Mouse (Mus musculus) stomach, embryonic 15.5 days (tissue): ENCODE data around the gene Mcur1. TPM values are rescaled to one million over a fixed set of nuclear protein-coding genes. Genes with fewer than 3 reads are reported as not detected.
A peak's percentile ranks its signal among the peaks of the same experiment; 100 is the strongest.

Experiments used
- ATAC-seq: fragments of 200-750 bp; cut with Nextera tagmentation; 2 replicates; pipeline ENCODE4 v1.8.0; 2017; ENCODE audit warnings: low read depth, moderate number of reproducible peaks, moderate TSS enrichment; ENCODE audit not compliant: insufficient read depth, low FRiP score
- H3K27ac ChIP-seq: fragments of 300-500 bp; sonication (generic); 2 replicates; pipeline ENCODE4 v1.5.1; 2015; ENCODE audit warnings: mild to moderate bottlenecking, inconsistent platforms
- H3K27me3 ChIP-seq: fragments of 300-500 bp; sonication (generic); replicated peaks from 2 replicates; pipeline ENCODE4 v1.6.1; 2015; ENCODE audit warnings: inconsistent platforms
- H3K36me3 ChIP-seq: fragments of 300-500 bp; sonication (generic); 2 replicates; pipeline ENCODE4 v1.6.1; 2015; ENCODE audit warnings: inconsistent platforms
- H3K4me1 ChIP-seq: fragments of 300-500 bp; sonication (generic); 2 replicates; pipeline ENCODE4 v1.6.1; 2015; ENCODE audit warnings: inconsistent platforms
- H3K4me2 ChIP-seq: fragments of 300-500 bp; sonication (generic); 2 replicates; pipeline ENCODE4 v1.6.1; 2015; ENCODE audit warnings: mild to moderate bottlenecking, inconsistent platforms
- H3K4me3 ChIP-seq: fragments of 300-500 bp; sonication (generic); replicated peaks from 2 replicates; pipeline ENCODE4 v1.5.1; 2015; ENCODE audit warnings: inconsistent platforms
- H3K9ac ChIP-seq: fragments of 300-500 bp; sonication (generic); 2 replicates; pipeline ENCODE4 v1.6.1; 2015; ENCODE audit warnings: inconsistent platforms
- H3K9me3 ChIP-seq: fragments of 300-500 bp; sonication (generic); 2 replicates; pipeline ENCODE4 v1.6.1; 2016; ENCODE audit warnings: inconsistent platforms
- WGBS: fragments of 180-500 bp; shearing (Covaris S2); methylation state at CpG from one replicate; pipeline ENCODE4 v1.1.7; 2015; 5-methylcytosine and 5-hydroxymethylcytosine counted together
- polyA plus RNA-seq: library from polyadenylated mRNA; unstranded; fragments of >200 nt; fragmentation: Nextera tagmentation; extraction: Ambion mirVana; gene quantifications from 2 replicates; pipeline ENCODE4 v1.2.1, GENCODE M21; 2015

The Mcur1 gene
- polyA plus RNA-seq, 1 experiment from 2014 or later: 12.7 TPM

DNA sequence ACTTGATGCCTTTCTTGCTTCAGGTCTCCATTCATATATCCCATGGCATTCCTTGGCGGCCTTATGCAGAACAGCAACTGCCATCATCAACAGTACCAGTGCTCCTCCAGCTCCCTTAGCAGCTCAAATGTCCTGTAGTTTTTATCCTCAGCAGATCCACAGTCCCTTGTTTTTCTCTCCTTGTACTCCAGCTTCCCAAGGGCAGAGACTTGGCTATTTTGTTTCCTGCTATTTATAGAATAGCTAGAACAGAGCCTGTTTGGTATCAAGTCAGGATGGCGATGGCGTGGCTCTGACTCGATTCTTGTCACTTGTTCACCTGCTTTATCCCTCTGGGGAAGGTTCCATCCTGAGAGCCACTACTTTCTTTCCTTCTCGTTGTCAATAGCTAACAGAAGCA is 38.1 kb downstream of the Mcur1 start:
- Histone ChIP-seq H3K27ac (no peak overlapping the region), H3K9me3 (no peaks in the 10 kb centered on the region), H3K27me3 (no peaks in the 10 kb centered on the region), H3K4me2 (no peak overlapping the region), H3K4me1 (peaks cover 15% of the 10 kb centered on the region), H3K4me3 (no peak overlapping the region), H3K36me3 (no peaks in the 10 kb centered on the region), H3K9ac (no peak overlapping the region)
- ATAC-seq: no peak
- 85% methylated on average over 5 of the region's 5 CpGs for WGBS

- Histone ChIP-seq H3K36me3 (no peaks in the 10 kb centered on the region), H3K27ac (no peak overlapping the region), H3K9me3 (no peaks in the 10 kb centered on the region), H3K4me2 (no peak overlapping the region), H3K4me3 (no peak overlapping the region), H3K9ac (no peak overlapping the region), H3K4me1 (peaks cover under 1% of the 10 kb centered on the region; the same call in 1 of the 2 replicates), H3K27me3 (no peaks in the 10 kb centered on the region)
- no peak for ATAC-seq
- 72% methylated on average over 6 of the region's 6 CpGs for WGBS
Measured at GRCm38 (mm10) chr13:43519251-43519650, 40.7 kb downstream of the Mcur1 start.

DNA sequence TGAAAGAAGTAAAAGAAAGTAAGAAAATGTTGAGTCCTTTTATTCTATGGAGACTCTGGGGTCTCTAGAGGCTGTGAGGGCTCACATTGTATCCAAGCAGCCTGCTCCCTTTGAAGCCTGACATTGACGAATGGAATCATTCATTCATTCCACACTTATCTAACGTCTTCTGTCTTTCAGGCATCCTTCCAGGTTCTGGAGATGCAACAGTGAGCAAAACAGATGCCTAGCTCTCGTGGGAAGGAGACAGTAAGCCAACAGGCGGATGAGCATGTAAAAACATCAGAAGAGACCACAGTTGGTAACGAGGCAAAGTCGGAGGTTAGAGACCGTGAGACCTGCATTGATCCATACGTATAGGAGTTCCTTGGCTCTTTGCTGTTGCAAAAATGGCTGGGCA is 42.6 kb downstream of the Mcur1 start:
- Histone ChIP-seq H3K27me3 (no peaks in the 10 kb centered on the region), H3K9ac (no peak overlapping the region), H3K4me2 (no peak overlapping the region), H3K4me3 (no peak overlapping the region), H3K9me3 (no peaks in the 10 kb centered on the region), H3K27ac (no peak overlapping the region), H3K4me1 (no peaks in the 10 kb centered on the region), H3K36me3 (no peaks in the 10 kb centered on the region)
- WGBS: 69% methylated on average over 8 of the region's 8 CpGs
- no peak for ATAC-seq

GRCm38 (mm10) chr13:43516931-43517330 is 43.1 kb downstream of the Mcur1 start:
- no peaks in the 10 kb centered on the region for H3K4me1 ChIP-seq
- H3K4me2 ChIP-seq: no peak overlapping the region
- H3K4me3 ChIP-seq: no peak overlapping the region
- H3K9ac ChIP-seq: no peak overlapping the region
- no peaks in the 10 kb centered on the region for H3K9me3 ChIP-seq
- no peaks in the 10 kb centered on the region for H3K27me3 ChIP-seq
- no peak overlapping the region for H3K27ac ChIP-seq
- ATAC-seq: no peak
- H3K36me3 ChIP-seq: no peaks in the 10 kb centered on the region
- WGBS: 51% methylated on average over 6 of the region's 6 CpGs

GRCm38 (mm10) chr13:43516119-43516518 is 43.9 kb downstream of the Mcur1 start:
- Histone ChIP-seq H3K4me2 (no peak overlapping the region), H3K36me3 (no peaks in the 10 kb centered on the region), H3K4me1 (no peaks in the 10 kb centered on the region), H3K27me3 (no peaks in the 10 kb centered on the region), H3K9me3 (no peaks in the 10 kb centered on the region), H3K4me3 (no peak overlapping the region), H3K27ac (no peak overlapping the region), H3K9ac (no peak overlapping the region)
- ATAC-seq: no peak
- WGBS: 93% methylated on average over 5 of the region's 5 CpGs

DNA sequence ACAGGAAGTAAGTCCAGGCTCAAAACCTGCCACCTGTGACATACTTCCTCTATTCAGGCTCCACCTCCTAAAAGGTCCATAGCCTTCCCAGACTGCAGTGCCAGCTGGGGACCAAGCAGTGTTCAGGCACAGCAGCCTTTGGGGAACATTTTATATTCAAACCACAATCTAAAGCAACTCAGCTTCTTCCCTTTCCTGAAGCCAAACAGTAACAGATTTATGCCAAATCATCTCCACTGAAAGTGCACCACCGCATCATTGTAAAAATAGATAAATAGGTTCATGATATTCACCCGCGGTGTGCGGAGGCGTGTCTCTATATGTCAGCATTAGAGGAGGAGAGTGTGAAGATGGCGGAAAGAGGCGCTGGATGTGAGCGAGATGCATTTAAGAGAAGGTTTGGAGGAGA is 45.0 kb downstream of the Mcur1 start:
- Histone ChIP-seq H3K4me3 (no peak overlapping the region), H3K27ac (no peak overlapping the region), H3K9me3 (no peaks in the 10 kb centered on the region), H3K27me3 (no peaks in the 10 kb centered on the region), H3K4me1 (no peaks in the 10 kb centered on the region), H3K9ac (no peak overlapping the region), H3K4me2 (no peak overlapping the region), H3K36me3 (no peaks in the 10 kb centered on the region)
- 64% methylated on average over 8 of the region's 8 CpGs for WGBS
- ATAC-seq: no peak

GRCm38 (mm10) chr13:43512736-43513135 is 47.3 kb downstream of the Mcur1 start:
- no peaks in the 10 kb centered on the region for H3K4me1 ChIP-seq
- no peaks in the 10 kb centered on the region for H3K27me3 ChIP-seq
- no peak overlapping the region for H3K27ac ChIP-seq
- WGBS: 79% methylated on average over 3 of the region's 3 CpGs
- no peaks in the 10 kb centered on the region for H3K36me3 ChIP-seq
- no peak overlapping the region for H3K4me2 ChIP-seq
- no peak overlapping the region for H3K4me3 ChIP-seq
- no peak for ATAC-seq
- no peak overlapping the region for H3K9ac ChIP-seq
- H3K9me3 ChIP-seq: no peaks in the 10 kb centered on the region

- ATAC-seq: no peak
- Histone ChIP-seq H3K36me3 (no peaks in the 10 kb centered on the region), H3K9me3 (no peaks in the 10 kb centered on the region), H3K27me3 (no peaks in the 10 kb centered on the region), H3K4me1 (0 out of 2 replicates have a peak, but pooled peaks cover 7% of the 10 kb centered on the region), H3K4me2 (no peak overlapping the region), H3K9ac (no peak overlapping the region), H3K4me3 (no peak overlapping the region), H3K27ac (no peak overlapping the region)
- WGBS: 81% methylated on average over 3 of the region's 3 CpGs
Measured at GRCm38 (mm10) chr13:43505798-43506197, 54.2 kb downstream of the Mcur1 start.

DNA sequence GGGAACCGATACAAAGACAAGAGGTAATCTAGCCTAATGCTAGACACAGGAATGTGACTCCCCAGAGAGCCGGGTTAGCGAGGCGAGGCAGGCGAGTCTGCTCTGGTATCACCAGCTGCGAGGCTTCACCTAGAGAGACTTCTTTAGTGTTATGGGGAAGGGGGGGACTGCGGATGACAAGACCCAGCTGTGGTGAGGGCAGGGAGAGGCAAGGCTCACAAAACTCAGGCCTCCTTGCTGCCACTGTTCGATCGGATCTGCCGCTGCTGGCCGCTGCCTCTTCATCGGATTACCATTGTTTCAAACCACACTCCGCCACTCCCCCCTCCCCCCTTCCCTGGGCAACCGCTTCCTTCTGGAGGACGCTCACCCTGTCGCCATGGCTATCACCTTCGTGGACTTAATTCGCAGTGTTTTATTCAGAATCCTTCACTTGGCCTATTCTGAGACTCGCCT is 56.6 kb downstream of the Mcur1 start:
- H3K4me1 ChIP-seq: 0 out of 2 replicates have a peak, but pooled peaks cover 7% of the 10 kb centered on the region
- peak; percentile 87 for ATAC-seq
- H3K4me2 ChIP-seq: peak overlapping the region; percentile 60
- H3K9me3 ChIP-seq: no peaks in the 10 kb centered on the region
- no peaks in the 10 kb centered on the region for H3K36me3 ChIP-seq
- no peaks in the 10 kb centered on the region for H3K27me3 ChIP-seq
- peak overlapping the region; percentile 80 for H3K27ac ChIP-seq
- 1% methylated on average over 19 of the region's 19 CpGs for WGBS
- H3K4me3 ChIP-seq: peak overlapping the region; percentile 20
- H3K9ac ChIP-seq: no peak overlapping the region

DNA sequence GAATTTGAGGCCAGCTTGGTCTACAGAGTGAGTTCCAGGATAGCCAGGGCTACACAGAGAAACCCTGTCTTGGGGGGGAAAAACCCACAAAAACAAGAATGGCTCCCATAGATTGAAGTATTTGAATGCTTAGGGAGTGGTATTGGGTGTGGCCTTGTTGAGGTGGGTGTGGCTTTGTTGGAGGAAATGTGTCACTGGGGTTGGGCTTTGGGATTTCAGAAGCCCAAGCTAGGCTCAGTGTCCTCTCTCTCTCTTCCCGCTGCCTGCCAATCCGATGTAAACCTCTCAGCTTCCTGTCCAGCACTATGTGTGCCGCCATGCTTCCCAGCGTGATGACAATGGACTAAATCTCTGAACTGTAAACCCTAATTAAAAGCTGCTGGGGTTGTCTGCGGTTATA is 58.4 kb downstream of the Mcur1 start:
- Histone ChIP-seq H3K4me1 (0 out of 2 replicates have a peak, but pooled peaks cover 7% of the 10 kb centered on the region), H3K4me2 (no peak overlapping the region), H3K9me3 (no peaks in the 10 kb centered on the region), H3K27ac (no peak overlapping the region), H3K9ac (no peak overlapping the region), H3K27me3 (no peaks in the 10 kb centered on the region), H3K36me3 (no peaks in the 10 kb centered on the region), H3K4me3 (no peak overlapping the region)
- 87% methylated on average over 5 of the region's 5 CpGs for WGBS
- no peak for ATAC-seq

- 0 out of 2 replicates have a peak, but pooled peaks cover 7% of the 10 kb centered on the region for H3K4me1 ChIP-seq
- H3K27me3 ChIP-seq: no peaks in the 10 kb centered on the region
- H3K36me3 ChIP-seq: no peaks in the 10 kb centered on the region
- no peak overlapping the region for H3K4me2 ChIP-seq
- H3K9me3 ChIP-seq: no peaks in the 10 kb centered on the region
- H3K4me3 ChIP-seq: no peak overlapping the region
- WGBS: 92% methylated on average over 4 of the region's 4 CpGs
- H3K9ac ChIP-seq: no peak overlapping the region
- no peak for ATAC-seq
- no peak overlapping the region for H3K27ac ChIP-seq
Measured at GRCm38 (mm10) chr13:43500483-43500850, 59.5 kb downstream of the Mcur1 start.

DNA sequence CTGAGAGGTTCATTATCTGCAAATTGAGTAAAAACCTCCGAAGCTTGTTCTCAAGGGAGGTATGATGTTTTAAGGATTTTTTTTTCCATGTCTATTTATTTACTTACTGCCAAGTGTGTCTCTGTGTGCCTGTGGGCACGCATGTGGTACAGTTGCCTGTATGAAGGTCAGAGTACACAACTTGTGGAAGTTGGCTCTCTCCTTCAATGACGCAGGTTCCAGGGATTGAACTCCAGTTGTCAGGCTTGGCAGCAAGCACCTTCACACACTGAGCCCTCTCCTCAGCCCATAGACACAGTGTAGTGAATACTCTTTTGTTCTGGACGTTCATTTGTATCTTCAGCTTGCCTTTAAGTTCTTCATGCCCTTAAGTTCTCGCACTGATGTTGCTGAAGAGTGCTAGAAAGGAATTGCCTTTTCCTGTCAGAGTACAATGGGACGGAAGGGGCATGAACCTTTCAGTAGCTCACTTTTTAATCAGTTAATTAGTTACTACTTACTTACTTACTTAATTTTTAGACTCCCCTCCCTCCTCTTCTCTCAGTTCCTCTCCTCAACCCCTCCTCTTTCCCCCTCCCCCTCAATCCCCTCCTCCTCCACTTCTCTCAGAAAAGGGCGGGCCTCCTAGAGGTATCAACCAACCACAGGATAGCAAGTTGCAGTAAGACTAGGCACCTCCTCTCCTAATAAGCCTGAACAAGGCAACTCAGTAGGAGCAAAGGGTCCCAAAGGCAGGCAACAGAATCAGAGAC is 60.1 kb downstream of the Mcur1 start:
- no peak for ATAC-seq
- 0 out of 2 replicates have a peak, but pooled peaks cover 7% of the 10 kb centered on the region for H3K4me1 ChIP-seq
- no peak overlapping the region for H3K4me3 ChIP-seq
- no peak overlapping the region for H3K4me2 ChIP-seq
- no peak overlapping the region for H3K9ac ChIP-seq
- H3K9me3 ChIP-seq: no peaks in the 10 kb centered on the region
- WGBS: 74% methylated on average over 7 of the region's 7 CpGs
- no peaks in the 10 kb centered on the region for H3K36me3 ChIP-seq
- no peaks in the 10 kb centered on the region for H3K27me3 ChIP-seq
- no peak overlapping the region for H3K27ac ChIP-seq
